Mouse (Mus musculus) midbrain, embryonic 10.5 days (tissue): ENCODE data around the gene Lrrc32. TPM values are rescaled to one million over a fixed set of nuclear protein-coding genes. Genes with fewer than 3 reads are reported as not detected.

ENCODE experiments used
- DNase-seq: peaks from one replicate; pipeline ENCODE4 v3.0.0-alpha.2; 2017; ENCODE audit warnings: low spot score
- H3K27ac ChIP-seq: fragments of 300-500 bp; sonication (generic); replicated peaks from 2 replicates; pipeline ENCODE4 v1.5.1; 2016; ENCODE audit warnings: mild to moderate bottlenecking
- H3K27me3 ChIP-seq: fragments of 300-500 bp; sonication (generic); 2 replicates; pipeline ENCODE4 v1.6.1; 2016; ENCODE audit warnings: low read depth, mild to moderate bottlenecking; ENCODE audit not compliant: poor library complexity, severe bottlenecking
- H3K36me3 ChIP-seq: fragments of 300-500 bp; sonication (generic); 2 replicates; pipeline ENCODE4 v1.6.1; 2016; ENCODE audit warnings: mild to moderate bottlenecking, moderate library complexity
- H3K4me1 ChIP-seq: fragments of 300-500 bp; sonication (generic); 2 replicates; pipeline ENCODE4 v1.6.1; 2016
- H3K4me3 ChIP-seq: fragments of 300-500 bp; sonication (generic); 2 replicates; pipeline ENCODE4 v1.5.1; 2016; ENCODE audit warnings: mild to moderate bottlenecking, moderate library complexity
- H3K9me3 ChIP-seq: fragments of 300-500 bp; sonication (generic); replicated peaks from 2 replicates; pipeline ENCODE4 v1.6.1; 2016; ENCODE audit warnings: mild to moderate bottlenecking
- WGBS: fragments of 180-500 bp; shearing (Covaris S2); methylation state at CpG from one replicate; pipeline ENCODE4 v1.1.7; 2016; 5-methylcytosine and 5-hydroxymethylcytosine counted together
- polyA plus RNA-seq: library from polyadenylated mRNA; unstranded; fragments of >200 nt; fragmentation: Nextera tagmentation; extraction: Ambion mirVana; gene quantifications from 2 replicates; pipeline ENCODE4 v1.2.1, GENCODE M21; 2016

The Lrrc32 gene
- polyA plus RNA-seq, 1 experiment from 2014 or later: 5.2 TPM

- no peak for DNase-seq
These were observed 42.5 kb downstream of the Lrrc32 start for GRCm38 (mm10) chr7:98531612-98532011.

DNA sequence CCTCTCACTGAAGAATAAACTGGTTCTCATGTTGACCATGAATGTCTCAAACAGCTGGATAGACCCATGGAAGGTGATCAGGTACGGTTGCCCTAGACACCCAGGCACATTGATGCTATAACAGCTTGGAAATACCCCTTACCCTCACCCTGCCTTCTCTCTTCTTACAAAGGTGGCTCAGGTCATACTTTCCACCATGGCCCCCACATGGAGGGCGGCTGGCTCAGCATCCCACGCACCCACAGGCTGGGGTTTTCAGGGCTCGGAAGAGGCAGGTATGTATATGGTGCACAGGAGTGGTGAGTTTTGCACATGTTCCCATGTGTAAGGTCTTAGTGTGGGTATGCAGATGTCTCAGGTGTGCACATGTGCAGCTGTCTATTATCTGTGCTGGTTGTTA is 43.9 kb downstream of the Lrrc32 start:
- H3K4me3 ChIP-seq: no peak overlapping the region
- no peaks in the 10 kb centered on the region for H3K9me3 ChIP-seq
- 89% methylated on average over 4 of the region's 4 CpGs for WGBS
- H3K36me3 ChIP-seq: no peaks in the 10 kb centered on the region
- DNase-seq: no peak
- H3K4me1 ChIP-seq: peaks cover 17% of the 10 kb centered on the region
- no peak overlapping the region for H3K27ac ChIP-seq
- no peaks in the 10 kb centered on the region for H3K27me3 ChIP-seq

More at GRCm38 (mm10) chr7:98531612-98532011, 42.5 kb downstream of the Lrrc32 start:
- no peaks in the 10 kb centered on the region for H3K27me3 ChIP-seq
- 78% methylated on average over 7 of the region's 7 CpGs for WGBS
- no peak overlapping the region for H3K4me3 ChIP-seq
- peaks cover 4% of the 10 kb centered on the region for H3K4me1 ChIP-seq
- H3K36me3 ChIP-seq: no peaks in the 10 kb centered on the region
- H3K27ac ChIP-seq: no peak overlapping the region
- H3K9me3 ChIP-seq: no peaks in the 10 kb centered on the region

- no peak overlapping the region for H3K4me3 ChIP-seq
- no peak overlapping the region for H3K27ac ChIP-seq
- H3K27me3 ChIP-seq: no peaks in the 10 kb centered on the region
- no peak for DNase-seq
- H3K9me3 ChIP-seq: no peaks in the 10 kb centered on the region
- peaks cover 25% of the 10 kb centered on the region for H3K4me1 ChIP-seq
- 92% methylated on average over 13 of the region's 13 CpGs for WGBS
- no peaks in the 10 kb centered on the region for H3K36me3 ChIP-seq
These were observed 45.4 kb downstream of the Lrrc32 start for GRCm38 (mm10) chr7:98534432-98534855.

DNA sequence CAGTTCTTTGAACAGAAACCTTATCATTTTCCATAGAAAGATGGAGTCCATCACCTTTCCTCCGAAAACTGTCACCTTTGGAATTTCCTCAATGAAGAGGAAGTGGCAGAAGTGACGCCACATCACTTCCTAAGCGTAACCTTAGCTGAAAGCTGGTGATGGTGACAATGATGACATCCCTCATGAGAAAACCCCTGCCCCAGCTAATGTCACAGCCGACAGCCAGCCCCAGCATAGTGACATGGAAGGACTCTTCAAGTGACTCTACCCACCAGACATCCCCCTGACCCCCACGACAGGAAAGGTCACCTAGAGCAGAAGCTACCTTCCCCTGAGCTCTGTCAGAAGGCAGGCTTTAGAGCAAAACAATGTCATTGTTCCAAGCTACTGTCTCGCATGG is 46.1 kb downstream of the Lrrc32 start:
- no peak for DNase-seq
- H3K27me3 ChIP-seq: no peaks in the 10 kb centered on the region
- peaks cover 25% of the 10 kb centered on the region for H3K4me1 ChIP-seq
- H3K9me3 ChIP-seq: no peaks in the 10 kb centered on the region
- no peaks in the 10 kb centered on the region for H3K36me3 ChIP-seq
- 90% methylated on average over 6 of the region's 6 CpGs for WGBS
- H3K27ac ChIP-seq: no peak overlapping the region
- no peak overlapping the region for H3K4me3 ChIP-seq

DNA sequence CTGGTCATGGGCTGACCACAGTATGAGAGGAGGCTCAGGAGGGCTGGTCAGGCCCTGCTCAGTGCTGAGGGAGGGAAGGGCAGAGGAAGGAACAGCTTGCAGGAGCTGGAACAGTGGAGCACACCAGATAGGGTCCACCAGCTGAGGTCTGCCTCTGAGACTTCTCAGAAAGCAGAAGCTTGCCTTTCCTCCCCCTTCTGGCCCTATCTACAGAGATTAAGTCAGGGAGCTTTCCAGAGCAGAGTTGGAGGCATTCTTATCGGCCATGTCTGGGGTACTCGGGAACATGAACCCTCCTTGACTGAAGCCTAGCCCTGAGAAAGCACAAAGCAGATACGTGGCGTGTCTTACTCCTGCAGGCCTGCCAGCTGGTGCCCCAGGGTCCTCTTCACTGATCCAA is 46.8 kb downstream of the Lrrc32 start:
- Histone ChIP-seq H3K4me1 (peaks cover 25% of the 10 kb centered on the region), H3K4me3 (no peak overlapping the region), H3K27ac (peak overlapping the region; percentile 79), H3K36me3 (no peaks in the 10 kb centered on the region), H3K9me3 (no peaks in the 10 kb centered on the region), H3K27me3 (no peaks in the 10 kb centered on the region)
- 87% methylated on average over 4 of the region's 4 CpGs for WGBS
- no peak for DNase-seq

GRCm38 (mm10) chr7:98537210-98537966 is 48.3 kb downstream of the Lrrc32 start:
- Histone ChIP-seq H3K27me3 (no peaks in the 10 kb centered on the region), H3K27ac (peak overlapping the region; percentile 79), H3K4me1 (peaks cover 25% of the 10 kb centered on the region), H3K36me3 (no peaks in the 10 kb centered on the region), H3K9me3 (no peaks in the 10 kb centered on the region), H3K4me3 (peak overlapping the region; percentile 17; the same call in 1 of the 2 replicates)
- peak; percentile 70 for DNase-seq
- 21% methylated on average over 10 of the region's 10 CpGs for WGBS

DNA sequence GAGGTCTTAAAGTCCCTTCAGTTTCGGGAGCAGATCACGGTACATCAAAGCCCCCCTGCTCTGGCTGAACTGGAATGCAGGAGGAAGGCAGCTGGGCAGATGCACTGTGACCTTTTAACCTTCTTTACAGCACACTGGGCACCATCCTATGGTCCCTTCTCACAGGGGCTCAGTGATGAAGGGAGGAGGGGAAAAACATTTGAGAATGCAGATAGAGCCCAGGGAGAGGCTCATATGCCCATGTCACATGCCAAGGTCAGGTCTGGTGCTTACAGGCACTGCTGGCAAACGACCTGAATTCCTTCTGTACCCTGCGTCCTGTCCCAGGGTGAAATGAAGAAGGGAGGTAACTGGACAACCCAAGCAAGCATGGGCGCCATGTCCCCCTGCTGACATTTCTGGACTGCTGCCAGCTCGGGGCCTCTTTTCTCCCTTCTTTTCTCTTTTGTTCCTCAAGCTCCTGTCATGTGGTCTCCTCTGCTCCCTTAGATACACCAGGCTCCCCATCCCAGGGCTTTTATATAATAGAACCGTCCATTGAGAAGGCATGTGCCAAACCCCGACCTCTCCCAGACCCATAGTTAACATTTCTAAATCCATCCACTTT is 49.0 kb downstream of the Lrrc32 start:
- WGBS: 27% methylated on average over 8 of the region's 8 CpGs
- peak overlapping the region; percentile 17; the same call in 1 of the 2 replicates for H3K4me3 ChIP-seq
- H3K27ac ChIP-seq: peak overlapping the region; percentile 79
- H3K9me3 ChIP-seq: no peaks in the 10 kb centered on the region
- H3K27me3 ChIP-seq: no peaks in the 10 kb centered on the region
- peaks cover 25% of the 10 kb centered on the region for H3K4me1 ChIP-seq
- no peaks in the 10 kb centered on the region for H3K36me3 ChIP-seq
- DNase-seq: peak; percentile 31

- no peaks in the 10 kb centered on the region for H3K36me3 ChIP-seq
- H3K27me3 ChIP-seq: no peaks in the 10 kb centered on the region
- no peak for DNase-seq
- H3K9me3 ChIP-seq: no peaks in the 10 kb centered on the region
- H3K27ac ChIP-seq: 0 out of 2 replicates have a peak overlapping the region, but pooled peaks have one; percentile 42
- 76% methylated on average over 2 of the region's 2 CpGs for WGBS
- peaks cover 33% of the 10 kb centered on the region for H3K4me1 ChIP-seq
- no peak overlapping the region for H3K4me3 ChIP-seq
These were observed 51.8 kb downstream of the Lrrc32 start for GRCm38 (mm10) chr7:98540879-98541278.

GRCm38 (mm10) chr7:98541564-98541963 is 52.5 kb downstream of the Lrrc32 start:
- no peak for DNase-seq
- H3K27me3 ChIP-seq: no peaks in the 10 kb centered on the region
- H3K27ac ChIP-seq: 0 out of 2 replicates have a peak overlapping the region, but pooled peaks have one; percentile 42
- no peaks in the 10 kb centered on the region for H3K9me3 ChIP-seq
- H3K4me1 ChIP-seq: peaks cover 30% of the 10 kb centered on the region
- no peaks in the 10 kb centered on the region for H3K36me3 ChIP-seq
- WGBS: 92% methylated on average over 5 of the region's 5 CpGs
- no peak overlapping the region for H3K4me3 ChIP-seq

DNA sequence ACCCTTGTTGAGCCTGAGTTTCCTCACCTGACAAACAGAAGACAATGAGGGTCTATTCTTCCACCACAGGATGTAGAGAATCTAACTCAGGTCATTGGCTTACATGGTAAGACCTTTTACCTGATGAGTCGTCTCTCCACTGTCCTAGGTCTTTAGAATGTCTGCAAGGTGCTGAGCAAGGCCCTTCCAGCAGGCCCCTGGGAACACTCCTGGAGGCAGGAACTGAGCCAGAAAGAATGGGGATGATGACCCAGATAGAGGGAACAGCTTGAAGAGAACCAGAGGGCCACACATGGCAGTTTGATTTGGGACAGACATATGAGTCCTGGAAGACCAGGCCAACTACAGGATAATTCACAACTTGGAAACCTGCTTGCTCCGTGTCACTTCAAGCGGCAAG is 53.2 kb downstream of the Lrrc32 start:
- DNase-seq: no peak
- Histone ChIP-seq H3K4me3 (no peak overlapping the region), H3K36me3 (no peaks in the 10 kb centered on the region), H3K9me3 (no peaks in the 10 kb centered on the region), H3K4me1 (peaks cover 23% of the 10 kb centered on the region), H3K27me3 (no peaks in the 10 kb centered on the region), H3K27ac (no peak overlapping the region)
- WGBS: 95% methylated on average over 3 of the region's 3 CpGs

DNA sequence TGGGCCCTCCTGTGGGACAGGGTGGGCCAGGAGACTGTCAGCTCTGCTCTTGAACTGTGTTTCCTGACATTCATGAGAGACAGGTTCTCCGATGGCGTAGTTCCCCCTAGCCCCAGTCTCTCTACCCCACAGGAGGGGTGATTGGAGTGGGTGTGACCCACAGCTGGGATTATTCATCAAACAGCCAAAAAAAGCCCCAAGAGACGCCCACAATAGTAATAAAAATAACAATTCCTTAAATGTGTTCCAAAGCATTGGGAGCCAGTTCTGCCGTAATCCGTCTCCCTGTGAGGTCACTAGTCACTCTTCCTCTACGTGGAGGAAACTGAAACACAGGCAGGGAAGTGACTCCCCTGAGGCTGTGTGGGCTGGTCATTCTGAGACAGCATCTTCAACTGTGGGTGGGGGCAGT is 53.7 kb downstream of the Lrrc32 start:
- no peaks in the 10 kb centered on the region for H3K36me3 ChIP-seq
- WGBS: 85% methylated on average over 6 of the region's 6 CpGs
- H3K27ac ChIP-seq: no peak overlapping the region
- peaks cover 18% of the 10 kb centered on the region for H3K4me1 ChIP-seq
- H3K4me3 ChIP-seq: no peak overlapping the region
- no peak for DNase-seq
- H3K27me3 ChIP-seq: no peaks in the 10 kb centered on the region
- no peaks in the 10 kb centered on the region for H3K9me3 ChIP-seq

- 65% methylated on average over 11 of the region's 11 CpGs for WGBS
- Histone ChIP-seq H3K36me3 (no peaks in the 10 kb centered on the region), H3K27ac (no peak overlapping the region; the same call in 1 of the 2 replicates), H3K4me3 (no peak overlapping the region), H3K27me3 (no peaks in the 10 kb centered on the region), H3K4me1 (peaks cover 14% of the 10 kb centered on the region), H3K9me3 (no peaks in the 10 kb centered on the region)
- DNase-seq: no peak
These were observed 54.8 kb downstream of the Lrrc32 start for GRCm38 (mm10) chr7:98543853-98544370.

DNA sequence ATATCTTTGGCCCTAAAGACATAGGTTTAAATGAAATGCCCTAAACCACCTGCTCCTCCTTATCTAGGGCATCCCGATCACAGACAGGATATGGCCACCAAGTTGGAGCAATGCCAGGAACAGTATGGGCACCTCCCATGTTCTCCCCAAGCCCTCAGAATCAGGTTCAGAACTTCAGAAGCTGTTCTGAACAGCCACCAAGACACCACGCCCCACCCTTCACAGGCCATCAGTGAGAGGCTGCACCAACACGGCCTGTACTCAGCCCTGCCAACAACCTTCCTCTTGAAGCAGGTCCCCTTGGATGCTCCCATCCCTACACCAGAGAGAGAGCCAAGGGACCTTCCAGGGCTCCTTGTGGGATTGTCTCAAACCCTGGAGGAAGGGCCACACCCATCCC is 55.5 kb downstream of the Lrrc32 start:
- H3K36me3 ChIP-seq: no peaks in the 10 kb centered on the region
- H3K4me1 ChIP-seq: peaks cover 14% of the 10 kb centered on the region
- H3K9me3 ChIP-seq: no peaks in the 10 kb centered on the region
- H3K27me3 ChIP-seq: no peaks in the 10 kb centered on the region
- no peak overlapping the region for H3K4me3 ChIP-seq
- no peak for DNase-seq
- H3K27ac ChIP-seq: no peak overlapping the region
- whole genome bisulfite sequencing: 76% methylated on average over 3 of the region's 3 CpGs
